ENCODE assay signal across 7 mouse cellular contexts in genomic region chr8:84513765-84514164, GRCm38 (mm10).
A peak's percentile ranks its signal among the peaks of the same experiment; 100 is the strongest.
DNase-seq lines count a peak whose midpoint lies in the region; ATAC-seq and TF ChIP-seq lines count a peak whose summit lies in the region.

No protein-coding gene starts in this region.

- H3K4me1 ChIP-seq in G1E (ENCODE audit: insufficient read depth, low read depth, low read length): no peaks in the 10 kb centered on the region
- H3K4me1 ChIP-seq in embryonic facial prominence, embryonic 14.5 days (ENCODE audit: control insufficient read depth, insufficient read depth, low read length): no peaks in the 10 kb centered on the region
- H3K4me1 ChIP-seq in small intestine, adult 2 months (ENCODE audit: control insufficient read depth, insufficient read depth, insufficient read length, low read length): no peaks in the 10 kb centered on the region

- H3K4me3 ChIP-seq in G1E (ENCODE audit: low read depth, low read length): no peak overlapping the region
- no peak overlapping the region for H3K4me3 ChIP-seq in embryonic facial prominence, embryonic 14.5 days (ENCODE audit: low read depth, low read length)
- no peak overlapping the region for H3K4me3 ChIP-seq in small intestine, adult 2 months (ENCODE audit: low read depth, low read length)

- H3K9me3 ChIP-seq in G1E (replicated peaks): no peaks in the 10 kb centered on the region
- no peaks in the 10 kb centered on the region for H3K9me3 ChIP-seq in embryonic facial prominence, embryonic 14.5 days (ENCODE audit: control insufficient read depth, low read length)

- TF ChIP-seq POLR2A in small intestine, adult 2 months (IDR thresholded peaks at IDR 0.05; ENCODE audit: low read depth, low read length): no peak

- no peak overlapping the region for H3K4me2 ChIP-seq in embryonic facial prominence, embryonic 14.5 days (ENCODE audit: low read depth, low read length)

- no peak; the same call in 1 of the 2 replicates for TF ChIP-seq CTCF in G1E (IDR thresholded peaks at IDR 0.05; ENCODE audit: low read depth, low read length)
- TF ChIP-seq CTCF in small intestine, adult 2 months (IDR thresholded peaks at IDR 0.05; ENCODE audit: extremely low read depth, insufficient read length, insufficient replicate concordance, low read depth, low read length): peak; percentile 63; the same call in 1 of the 2 replicates

- intact Hi-C loops in left cerebral cortex, postnatal 14 days (cut with DNase I): loop anchor here (2.0 to 5.0 kb wide), 2 partner anchors 96 to 151 kb away; no protein-coding TSS in a partner anchor

- peak; percentile 49 to 55 for DNase-seq in left cerebral cortex, postnatal 14 days (ENCODE audit: low spot score in 2 of 2)
- DNase-seq in left cerebral cortex, adult 8-10 months (ENCODE audit: low spot score in 2 of 2): no peak
- DNase-seq in G1E (ENCODE audit: low spot score): peak; percentile 13
- peak; percentile 28 for DNase-seq in adrenal gland, postnatal 25 days
- no peak for DNase-seq in embryonic facial prominence, embryonic 14.5 days (ENCODE audit: low spot score)
- no peak for DNase-seq in layer of hippocampus, adult 8-10 months (ENCODE audit: low spot score in 2 of 2)

- no peak for ATAC-seq in G1E (ENCODE audit: extremely low read depth, insufficient number of reproducible peaks, low FRiP score, poor library complexity, severe bottlenecking)
- peak; percentile 44; the same call in 1 of the 2 replicates for ATAC-seq in embryonic facial prominence, embryonic 14.5 days (ENCODE audit: low read depth)

- no peaks in the 10 kb centered on the region; the same call in 1 of the 2 replicates for H3K27me3 ChIP-seq in G1E (ENCODE audit: insufficient read depth, low read length)
- H3K27me3 ChIP-seq in embryonic facial prominence, embryonic 14.5 days (replicated peaks; ENCODE audit: control insufficient read depth, insufficient read depth, low read length): no peaks in the 10 kb centered on the region
- no peaks in the 10 kb centered on the region for H3K27me3 ChIP-seq in small intestine, adult 2 months (ENCODE audit: control insufficient read depth, insufficient read depth, low read length)

- H3K27ac ChIP-seq in embryonic facial prominence, embryonic 14.5 days (replicated peaks; ENCODE audit: low read depth, low read length): no peak overlapping the region
- H3K27ac ChIP-seq in small intestine, adult 2 months (ENCODE audit: insufficient read depth, low read depth, low read length): no peak overlapping the region

- H3K9ac ChIP-seq in embryonic facial prominence, embryonic 14.5 days (ENCODE audit: low read depth, low read length): no peak overlapping the region

- H3K36me3 ChIP-seq in G1E (replicated peaks): no peaks in the 10 kb centered on the region
- no peaks in the 10 kb centered on the region for H3K36me3 ChIP-seq in embryonic facial prominence, embryonic 14.5 days (ENCODE audit: control insufficient read depth, insufficient read depth, low read length)
- H3K36me3 ChIP-seq in small intestine, adult 2 months (ENCODE audit: control insufficient read depth, insufficient read depth, low read length): no peaks in the 10 kb centered on the region

- WGBS in embryonic facial prominence, embryonic 14.5 days: 12% methylated on average over 2 of the region's 2 CpGs
- WGBS in small intestine, adult 2 months: 22% methylated on average over 2 of the region's 2 CpGs

Comparison
In these comparisons a context has a peak if more than half of its experiments do, and no peak if none do; other contexts are left out.
1. DNase-seq: peak in left cerebral cortex, postnatal 14 days (2 of 2), G1E (single experiment) and adrenal gland, postnatal 25 days (single experiment); none in left cerebral cortex, adult 8-10 months (0 of 2), embryonic facial prominence, embryonic 14.5 days (single experiment) and layer of hippocampus, adult 8-10 months (0 of 2).